Mouse (Mus musculus) brown adipose tissue, adult 24 weeks (tissue): ENCODE results near the gene Adgrg7. TPM values are rescaled to one million over a fixed set of nuclear protein-coding genes. Genes with fewer than 3 reads are reported as not detected.

Experiments
- polyA plus RNA-seq: library from polyadenylated mRNA; stranded (reverse); fragments of >200 nt; gene quantifications from 2 replicates; pipeline ENCODE4 v1.2.4, GENCODE M21; 2012; ENCODE audit not compliant: missing spikeins, insufficient read depth, insufficient read length

Adgrg7 gene
- polyA plus RNA-seq, 1 experiment, result not detected

Other genes with a start within 250 kb of the Adgrg7 start
- gene Tfg, start 78.4 kb downstream of the Adgrg7 start, polyA plus RNA-seq, result 67.8 and 82.9 TPM in 2 replicates
- 2.2 and 3.8 TPM in 2 replicates for gene Tmem45a, start 90.3 kb upstream of the Adgrg7 start, polyA plus RNA-seq
- not detected in 2 replicates for gene Lnp1, start 132.2 kb upstream of the Adgrg7 start, polyA plus RNA-seq